Mouse (Mus musculus) spleen, postnatal 14 days (tissue): ENCODE measurements around the gene Ephb4.

Experiments
- DNase-seq, 2 experiments: peaks; one replicate each; pipeline ENCODE4 v3.0.0; 2021 to 2022; ENCODE audit warnings: low spot score in 2 of 2

Ephb4 gene

DNA sequence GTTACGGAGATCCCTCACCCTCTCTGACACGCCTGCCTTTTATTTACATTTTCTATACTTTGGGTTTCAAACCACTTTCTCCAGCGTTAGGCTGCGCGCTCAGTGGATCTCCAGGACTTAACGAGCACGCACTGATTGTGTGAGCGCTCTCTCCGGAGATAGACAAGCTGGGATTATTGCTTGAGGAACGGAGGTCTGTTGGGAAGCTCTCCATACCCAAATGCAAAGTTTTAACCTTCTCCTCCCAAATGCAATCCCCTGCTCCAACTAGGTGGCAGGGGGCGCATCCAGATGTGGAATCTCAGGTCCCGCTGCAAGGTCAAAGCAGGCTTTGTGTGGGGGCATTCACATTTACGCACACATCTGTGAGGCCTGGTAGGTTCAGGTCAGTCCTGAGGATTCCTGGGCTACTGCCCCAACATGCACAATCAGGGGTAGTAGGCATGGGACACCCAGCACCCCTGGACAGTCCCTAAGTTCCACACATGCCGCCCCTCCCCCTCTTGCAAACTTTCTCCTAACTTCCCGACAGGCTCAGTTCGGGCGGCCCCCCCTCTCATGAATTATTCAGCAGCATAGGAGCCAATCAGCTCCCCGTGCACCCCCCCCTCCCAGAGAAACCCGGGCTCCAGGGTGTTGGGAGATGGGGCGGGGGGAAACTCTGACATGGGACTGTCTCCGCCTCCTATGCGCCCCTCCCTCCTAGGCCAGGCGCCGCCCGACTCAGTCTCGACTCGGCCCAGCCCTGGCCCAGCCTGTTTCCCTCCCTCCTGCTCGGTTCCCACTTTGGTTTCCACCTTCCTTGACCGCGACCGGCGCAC, at the start of gene Ephb4:
Gene Ephb4 (plus strand): TSS at position 726 of the 821 bp plus-strand sequence.
- DNase-seq: peak in 1 of 2 experiments; percentile 7

DNA sequence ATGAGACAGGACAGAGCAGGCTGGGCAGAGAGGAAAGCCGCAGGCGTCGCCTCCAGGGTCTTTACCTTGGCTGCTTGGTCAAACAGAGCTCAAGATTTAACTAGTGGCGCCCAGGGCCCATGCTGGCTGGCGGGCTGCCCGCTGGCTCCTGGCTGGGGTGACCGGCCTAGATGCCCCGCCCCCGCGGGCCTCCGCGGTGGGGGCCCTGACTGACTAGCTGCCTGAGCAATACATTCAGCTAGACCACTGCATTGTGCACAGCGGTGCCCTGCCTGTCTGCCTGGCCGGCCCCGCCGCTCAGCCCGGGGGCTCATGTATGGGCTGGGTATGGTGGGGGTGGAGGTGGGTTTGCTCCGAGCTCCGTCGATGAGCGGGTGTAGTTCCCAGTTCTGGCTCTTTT, 48.7 kb upstream of the Ephb4 start:
- no peak for DNase-seq

DNA sequence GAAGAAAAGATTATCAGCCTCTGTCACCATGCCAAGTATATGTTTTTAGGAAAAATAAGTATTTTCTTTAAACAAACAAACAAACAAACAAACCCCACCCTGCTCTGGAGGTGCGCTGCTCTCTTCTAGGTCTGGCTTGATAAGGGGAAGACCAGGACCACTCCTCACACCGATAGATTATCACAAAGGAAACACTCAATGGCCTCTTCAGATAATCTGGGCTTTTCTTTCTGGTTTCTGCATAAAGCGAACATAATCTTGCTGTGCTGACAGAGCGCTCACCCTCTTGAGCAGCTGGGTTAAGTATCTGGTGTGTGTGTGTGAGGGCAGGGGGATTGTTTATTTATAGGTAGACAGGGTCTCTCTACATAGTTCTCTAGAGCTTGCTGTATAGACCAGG, 46.3 kb upstream of the Ephb4 start:
- no peak for DNase-seq

DNA sequence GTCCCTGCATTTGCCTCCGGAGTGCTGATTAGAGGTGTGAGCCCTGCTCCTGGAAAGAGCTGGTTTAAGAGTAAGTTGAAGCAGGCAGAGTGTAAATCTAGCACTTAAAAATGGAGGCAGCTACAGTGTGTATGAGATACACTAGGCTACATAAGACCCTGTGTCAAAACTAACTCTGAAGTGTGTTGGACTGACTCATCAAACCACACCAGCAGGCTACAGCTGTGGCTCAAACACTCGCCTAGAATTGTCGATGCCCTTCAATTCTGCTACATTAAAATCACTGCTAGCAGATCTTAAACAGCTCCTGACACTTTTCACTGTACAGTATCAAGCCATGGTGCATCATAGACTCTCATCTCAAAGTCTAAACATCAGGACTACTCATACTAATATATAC, 45.7 kb upstream of the Ephb4 start:
- DNase-seq: no peak

DNA sequence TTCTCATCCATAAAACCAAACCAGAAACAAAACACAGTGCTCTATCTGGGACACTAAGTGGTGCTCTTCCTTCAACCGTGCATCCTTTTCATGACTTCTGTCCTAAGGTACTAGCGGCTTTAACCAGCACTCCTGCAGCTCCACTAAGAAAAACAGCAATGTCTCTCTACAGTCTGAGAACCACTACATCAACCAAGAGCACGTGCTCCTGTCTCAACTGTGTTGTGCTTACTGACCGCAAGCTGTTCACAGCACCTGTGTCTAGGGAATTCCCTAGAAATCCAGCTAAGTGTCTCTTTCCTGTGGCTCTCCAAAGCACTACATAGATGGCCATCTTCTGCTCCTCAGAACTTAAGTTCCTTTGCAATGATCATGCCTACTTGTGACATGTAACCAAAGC, 45.1 kb upstream of the Ephb4 start:
- DNase-seq: no peak

DNA sequence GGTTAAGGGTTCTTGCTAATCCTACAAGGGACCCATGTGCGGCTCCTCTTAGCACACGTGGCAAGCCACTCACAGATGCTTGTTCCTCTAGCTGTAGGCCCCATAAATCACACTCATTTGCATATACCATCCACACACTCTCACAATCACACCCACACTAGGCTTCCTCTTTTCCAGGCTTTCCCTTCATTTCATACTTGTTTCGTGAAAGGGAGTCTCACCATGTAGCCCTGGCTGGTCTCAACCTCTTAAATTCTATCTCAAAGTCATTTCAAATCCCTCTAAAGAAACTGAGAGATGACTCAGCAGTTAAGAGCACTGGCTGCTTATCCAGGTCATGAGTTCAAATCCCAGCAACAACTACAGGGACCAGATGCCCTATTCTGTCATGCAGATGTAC, 44.1 kb upstream of the Ephb4 start:
- DNase-seq: no peak

DNA sequence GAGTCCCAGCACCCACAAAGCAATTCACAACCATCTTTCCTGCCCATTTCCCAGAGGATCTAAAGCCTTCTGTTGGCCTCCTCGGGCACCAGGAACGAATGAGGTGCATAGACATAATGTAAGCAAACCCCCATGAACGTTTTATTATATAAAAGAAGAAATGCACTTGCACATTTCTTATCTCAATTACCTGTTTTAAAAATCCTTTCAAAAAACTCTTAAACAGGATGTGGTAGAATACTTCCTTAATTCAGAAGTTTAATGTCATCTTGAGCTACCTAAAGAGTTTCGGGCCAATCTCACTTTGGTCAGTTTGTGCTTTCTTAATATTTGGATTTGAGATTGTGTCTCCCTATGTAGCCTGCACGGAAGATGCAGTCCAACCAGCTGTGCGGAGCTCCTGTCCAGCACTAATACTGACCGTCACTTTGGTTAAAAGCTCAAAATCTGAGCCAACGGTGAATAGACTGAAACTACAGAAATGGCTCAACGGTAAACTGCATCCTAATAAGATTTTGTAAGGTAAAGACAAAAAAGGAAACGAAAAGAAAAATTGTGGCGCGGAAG, 43.4 kb upstream of the Ephb4 start:
- DNase-seq: no peak

DNA sequence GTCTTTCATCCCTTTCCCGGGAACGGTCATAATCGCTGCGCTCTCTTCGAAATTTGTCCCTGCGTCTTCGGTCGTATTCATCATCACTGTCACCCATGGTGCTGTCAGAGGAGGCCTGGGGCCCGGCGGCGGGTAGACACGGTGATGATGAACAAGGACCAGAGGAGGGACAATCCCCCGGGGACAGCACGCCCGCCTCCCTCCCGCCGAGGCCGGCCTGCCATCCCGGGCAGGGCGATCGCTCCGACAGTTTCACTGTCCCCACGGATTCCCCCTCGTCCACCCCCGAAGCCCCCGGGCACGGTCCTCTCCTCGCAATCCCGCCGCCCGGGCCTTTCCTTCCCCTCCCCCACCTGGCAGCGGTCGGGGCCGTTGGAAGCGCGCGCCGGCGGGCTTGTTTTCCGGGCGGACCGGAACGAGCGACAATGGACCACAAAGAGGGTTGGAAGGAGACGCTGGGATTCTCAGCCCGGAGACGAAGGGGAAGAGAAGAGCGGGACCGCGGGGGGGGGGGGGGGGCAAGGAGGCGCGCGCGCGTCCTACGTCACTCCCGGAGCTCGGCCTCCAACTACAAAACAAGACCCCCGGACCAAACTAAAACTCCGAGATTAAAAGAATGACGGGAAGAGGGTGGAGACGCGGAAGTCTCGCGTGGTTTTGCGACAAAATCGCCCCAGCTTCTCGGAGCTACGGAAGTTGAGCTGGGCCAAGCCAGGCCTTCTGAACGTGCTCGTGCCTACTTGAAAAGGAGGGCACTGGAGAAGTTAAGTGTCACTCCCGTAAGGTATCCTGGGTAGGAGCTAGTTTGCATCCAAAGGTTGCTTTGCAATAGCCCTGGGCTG, 42.6 kb upstream of the Ephb4 start, which contains the start of gene Srrt:
Gene Srrt (minus strand): TSS at position 604 of the 842 bp plus-strand sequence.
- peak; percentile 73 to 81 for DNase-seq

DNA sequence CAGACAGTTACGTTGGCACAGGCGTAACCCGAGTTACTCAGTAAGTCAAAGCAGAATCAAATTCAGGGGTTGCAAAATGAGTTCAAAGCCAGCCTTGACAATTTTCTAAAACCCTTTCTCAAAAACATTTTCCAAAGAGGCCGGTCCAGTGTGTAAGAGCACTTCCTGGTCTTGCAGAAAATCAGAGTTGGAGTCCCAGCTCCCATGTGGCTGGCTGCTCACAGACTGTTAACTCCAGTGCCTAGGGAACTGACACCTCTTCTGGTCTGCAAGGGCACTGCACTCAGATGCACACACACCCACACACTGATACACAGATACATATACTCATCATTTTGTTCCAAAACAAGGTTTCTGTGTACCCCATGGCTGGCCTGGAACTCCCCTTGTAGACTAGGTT, 41.6 kb upstream of the Ephb4 start:
- no peak for DNase-seq

DNA sequence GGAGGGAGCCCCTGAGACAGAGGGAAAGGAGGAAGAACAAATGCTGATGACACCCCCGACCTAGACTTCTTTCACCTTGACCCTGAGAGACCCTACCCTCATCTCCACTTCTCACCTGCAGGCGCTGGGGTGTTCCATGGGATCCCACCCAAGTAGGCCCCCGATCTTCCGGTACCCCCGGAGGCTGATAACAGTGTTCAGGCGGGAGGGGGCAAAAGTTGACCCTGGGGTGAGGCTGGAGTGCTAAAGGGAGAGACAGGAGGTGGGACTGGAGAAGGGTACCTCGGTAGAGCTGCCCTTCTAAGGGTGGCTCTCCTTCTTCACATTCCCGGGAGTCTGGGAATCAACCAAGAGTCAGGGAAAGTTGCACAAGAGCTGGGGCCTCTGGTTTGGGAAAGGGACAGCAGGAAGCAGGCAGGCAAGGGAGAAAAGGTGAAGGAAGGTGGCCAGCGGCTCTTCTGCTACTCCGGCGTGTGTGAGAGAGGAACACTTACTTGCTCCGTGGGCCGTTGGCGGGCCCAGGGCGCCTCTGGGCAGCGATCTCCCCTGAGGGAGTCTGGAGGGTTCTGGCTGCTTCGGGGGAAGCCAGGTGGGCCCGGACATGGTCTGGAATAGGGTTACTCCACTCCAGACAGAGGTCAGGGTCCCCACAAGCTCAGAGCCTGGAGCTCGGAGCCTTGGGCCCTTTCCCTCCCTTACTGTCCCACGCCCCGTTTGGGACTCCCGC, 36.3 kb upstream of the Ephb4 start:
- no peak for DNase-seq

DNA sequence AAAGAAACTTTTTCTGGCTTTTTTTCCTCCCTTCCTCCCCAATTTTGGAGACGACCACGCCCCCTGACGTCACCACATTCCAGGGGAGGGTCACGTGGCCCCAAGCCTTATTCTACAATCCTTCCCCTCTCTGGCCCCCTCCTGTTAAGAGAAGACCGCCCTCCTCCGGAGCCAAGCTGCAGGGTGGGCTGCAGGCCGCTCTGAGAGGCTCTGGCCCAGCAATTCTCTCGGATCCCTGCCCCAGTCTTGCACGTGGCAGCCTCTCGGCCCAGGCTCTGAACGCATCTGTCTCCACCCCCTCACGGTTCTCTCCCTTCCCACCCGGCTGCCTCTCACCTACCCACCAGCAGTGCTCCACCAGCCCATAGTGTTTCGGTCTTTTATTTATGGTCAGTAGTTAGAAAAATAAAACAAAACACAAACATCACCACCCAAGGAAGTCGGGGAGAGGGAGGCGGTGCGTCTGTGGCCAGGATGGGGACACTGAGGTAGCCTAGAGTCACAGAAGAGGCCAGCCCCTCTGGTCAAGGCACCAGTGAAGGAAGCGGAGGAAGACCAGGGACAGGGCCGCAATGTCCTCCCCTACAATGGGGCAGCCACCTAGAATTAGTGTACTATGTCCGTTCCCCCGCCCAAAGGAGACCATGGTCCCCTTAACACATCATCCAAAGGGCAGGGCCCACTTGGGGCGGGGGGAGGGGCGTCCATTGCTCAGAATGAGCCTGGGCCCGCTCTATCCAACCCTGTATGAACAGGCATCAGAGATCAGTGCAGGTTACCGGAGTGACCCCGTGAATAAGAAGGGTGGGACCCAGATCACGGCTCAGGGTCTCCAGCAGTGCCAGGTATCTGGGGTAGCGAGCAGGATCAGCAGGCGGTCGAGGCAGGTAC, 35.5 kb upstream of the Ephb4 start, which contains the start of gene Trip6:
Gene Trip6 (minus strand): TSS at position 212 of the 891 bp plus-strand sequence.
- no peak for DNase-seq

DNA sequence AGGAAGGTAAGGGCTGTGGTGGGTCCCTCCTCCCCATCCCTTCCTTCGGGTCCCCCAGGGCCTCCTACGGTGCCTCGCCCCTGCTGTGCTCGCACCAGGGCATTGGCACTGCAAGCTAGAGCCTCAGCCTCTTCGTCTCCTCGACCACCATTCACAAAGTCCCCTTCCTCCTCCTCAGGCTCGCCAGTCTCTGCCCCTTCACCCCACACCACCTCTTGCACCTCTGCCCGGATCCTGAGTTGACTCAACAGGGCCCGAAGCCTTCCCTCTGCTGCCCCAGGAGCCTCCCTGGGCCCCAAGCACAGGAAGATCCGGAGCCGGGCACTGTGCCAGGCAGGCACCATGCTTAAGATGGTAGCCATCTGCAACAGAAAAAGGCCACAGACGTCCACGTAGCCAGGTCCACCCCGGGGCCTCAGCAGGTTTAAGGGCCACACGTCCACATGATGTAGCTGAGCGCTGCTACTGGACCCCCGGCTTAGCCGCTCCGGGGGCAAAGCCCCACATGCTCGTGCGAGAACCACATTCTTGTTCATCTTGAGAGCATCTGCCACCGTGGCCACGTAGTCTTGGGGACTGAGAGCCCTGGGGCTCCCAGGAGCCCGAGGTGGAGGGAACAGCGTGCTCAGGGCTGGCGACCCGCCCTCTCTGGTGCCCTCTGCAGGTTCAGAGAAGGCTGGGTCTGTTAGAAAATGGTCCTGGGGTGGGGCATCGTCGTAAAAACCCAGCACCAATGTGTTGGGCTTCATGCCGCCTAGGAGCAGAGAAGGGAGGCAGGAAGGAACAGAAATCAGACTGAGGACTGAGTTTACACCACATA, 34.6 kb upstream of the Ephb4 start:
- DNase-seq: no peak

DNA sequence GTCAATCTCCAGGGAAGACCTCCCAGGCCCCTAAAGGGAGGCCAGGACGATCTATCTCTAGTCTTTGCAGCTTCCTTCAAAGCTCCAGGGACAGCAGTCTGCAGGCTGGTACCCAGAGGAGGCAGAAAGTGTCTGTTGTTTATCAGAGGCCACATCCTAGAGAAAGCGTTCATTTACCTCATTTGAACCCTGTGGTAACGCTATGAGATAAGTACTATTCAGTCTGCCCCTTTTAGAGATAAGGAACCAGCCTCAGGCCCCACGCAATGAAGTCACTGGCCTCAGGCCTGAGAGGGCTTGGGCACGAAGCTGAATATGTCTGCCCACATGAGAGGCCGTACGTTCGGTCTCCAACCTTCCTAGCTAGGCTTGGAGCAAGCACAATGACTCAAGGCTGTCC, 32.5 kb upstream of the Ephb4 start:
- DNase-seq: no peak

DNA sequence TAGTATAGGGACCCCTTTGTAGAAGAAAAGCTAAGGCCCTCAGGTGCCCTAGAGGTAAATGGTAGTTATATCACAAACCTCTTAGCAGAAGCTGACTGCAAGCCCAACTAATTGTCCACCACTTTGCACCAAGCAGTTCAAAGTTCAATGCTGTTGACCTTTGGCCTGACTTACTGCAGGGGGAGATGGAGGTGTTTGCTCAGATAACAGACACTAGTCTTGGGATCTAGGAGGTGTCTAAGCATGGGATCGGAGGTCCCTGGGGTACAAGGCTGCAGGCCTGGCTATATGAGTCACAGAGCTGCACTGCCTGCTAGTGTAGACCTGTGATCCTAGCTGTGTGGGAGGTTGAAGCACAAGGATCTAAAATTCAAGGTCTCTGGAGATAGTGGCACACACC, 31.3 kb upstream of the Ephb4 start:
- DNase-seq: no peak

DNA sequence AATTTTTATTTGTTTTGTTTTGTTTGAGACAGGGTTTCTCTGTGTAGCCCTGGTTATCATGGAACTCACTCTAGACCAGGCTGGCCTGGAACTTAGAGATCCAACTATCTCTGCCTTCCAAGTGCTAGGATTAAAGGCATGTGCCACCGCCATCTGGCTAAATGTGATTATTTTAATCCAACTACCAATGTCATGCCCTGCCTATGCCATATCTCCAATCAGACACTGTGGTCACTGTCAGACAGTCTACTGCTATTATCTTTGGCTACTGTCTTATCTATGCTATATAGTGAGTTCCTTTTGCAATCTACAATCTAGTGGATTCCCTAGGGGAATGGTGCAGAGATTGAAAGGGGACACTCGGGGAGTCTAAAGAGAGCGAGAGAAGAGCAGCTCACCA, 28.9 kb upstream of the Ephb4 start:
- no peak for DNase-seq

DNA sequence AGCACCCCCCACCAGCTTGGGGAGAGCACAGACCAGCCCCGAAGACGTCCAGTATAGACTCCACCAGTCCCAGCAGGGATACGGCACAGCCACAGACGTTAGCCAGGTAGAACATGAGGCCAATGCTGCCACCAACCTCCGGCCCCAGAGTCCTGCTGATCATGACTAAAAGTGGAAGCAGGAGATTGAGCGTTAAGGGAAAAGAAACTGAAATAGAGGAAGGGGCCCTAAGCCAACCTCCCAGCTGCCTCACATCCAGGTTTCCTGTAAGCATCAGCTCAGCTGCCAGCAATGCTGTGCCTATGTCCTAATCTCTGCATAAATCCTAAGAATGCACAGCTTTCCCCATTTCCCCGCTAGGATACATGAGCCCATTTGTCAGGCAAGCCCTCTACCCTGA, 19.0 kb upstream of the Ephb4 start:
- no peak for DNase-seq

DNA sequence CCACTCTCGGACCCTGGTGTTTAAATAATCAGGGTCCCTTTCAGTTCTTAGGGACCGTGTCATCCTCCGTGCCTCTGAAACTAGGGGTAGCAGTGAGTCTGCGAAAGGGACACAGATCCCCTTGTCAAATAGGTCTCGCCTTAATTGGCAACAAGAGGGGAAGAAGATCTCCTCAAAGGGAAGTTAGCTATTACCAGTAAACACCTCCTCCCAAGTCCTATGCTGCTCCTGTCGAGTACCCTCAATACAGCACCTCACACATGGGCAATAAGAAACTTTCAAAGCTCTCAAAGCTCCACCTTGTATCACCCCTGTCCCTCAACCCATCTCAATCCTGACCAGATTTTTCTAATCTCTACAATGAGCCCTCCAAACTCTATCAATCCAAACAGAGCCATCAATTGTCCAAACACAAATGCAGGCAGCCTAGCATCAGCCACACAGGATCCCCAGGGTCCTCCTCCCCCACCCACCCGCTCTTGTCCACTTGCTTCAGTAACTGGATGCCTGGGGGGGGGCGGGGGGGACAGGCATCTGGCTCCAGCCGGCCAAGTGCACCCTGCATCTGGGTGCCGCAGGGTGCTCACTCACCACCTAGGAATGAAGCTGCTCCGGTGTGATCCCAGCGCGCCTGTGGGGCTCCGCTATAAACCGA, 16.9 kb upstream of the Ephb4 start:
- DNase-seq: no peak

DNA sequence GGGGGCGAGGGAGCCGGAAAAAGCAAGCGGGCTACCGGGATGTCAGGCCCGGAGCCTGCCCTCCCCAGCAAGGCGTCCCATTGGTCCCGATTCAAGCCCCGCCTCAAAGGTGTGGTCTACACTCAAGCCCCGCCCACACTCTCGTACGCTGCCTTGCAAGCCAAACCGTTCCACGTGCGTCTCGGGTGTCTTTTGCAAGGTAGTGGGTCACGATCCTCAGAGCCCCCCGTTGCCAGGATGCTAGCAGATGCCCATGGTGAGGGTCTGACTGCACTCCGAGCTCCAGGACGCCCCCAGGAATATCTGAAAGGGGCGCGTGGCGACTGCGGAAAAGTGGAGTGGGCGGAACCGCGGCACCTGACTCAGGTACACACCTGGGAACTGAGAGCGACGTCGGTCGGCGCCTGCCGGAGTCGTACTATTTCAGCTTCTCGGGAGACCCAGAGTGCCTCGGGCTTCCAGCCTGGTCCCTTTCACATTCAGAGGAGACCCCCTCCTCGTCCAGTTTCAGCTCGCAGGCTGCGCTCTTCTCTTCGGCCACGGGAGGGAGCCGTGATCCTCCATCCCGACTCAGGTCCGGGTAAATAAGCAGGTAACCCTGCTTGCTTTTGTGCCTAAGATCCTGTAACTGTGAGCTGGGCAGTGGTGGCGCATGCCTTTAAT, 16.3 kb upstream of the Ephb4 start, which contains the start of gene Slc12a9:
Gene Slc12a9 (minus strand): TSS at position 86 of the 663 bp plus-strand sequence.
- DNase-seq: peak; percentile 88 to 91

DNA sequence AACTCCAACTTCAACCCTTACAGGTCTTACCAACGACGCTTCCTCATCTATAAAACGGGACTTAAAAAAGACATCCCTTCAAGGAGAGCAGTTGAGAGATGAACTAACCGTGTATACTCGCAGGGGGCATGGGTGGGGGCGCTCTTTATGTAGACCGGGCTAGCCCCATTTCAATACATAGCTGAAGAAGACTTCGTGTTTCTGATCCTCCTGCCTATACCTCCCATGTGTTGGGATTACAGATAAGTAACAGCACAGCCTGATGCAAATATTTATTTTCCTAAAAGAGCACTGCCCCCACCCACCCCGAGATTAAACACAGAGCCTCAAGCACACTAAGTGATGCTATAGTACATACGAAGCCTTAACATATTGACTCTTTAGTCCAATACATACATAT, 15.6 kb upstream of the Ephb4 start:
- DNase-seq: no peak
